Mouse (Mus musculus): Measurements from ENCODE around the gene Fnbp1. TPM values are rescaled to one million over a fixed set of nuclear protein-coding genes. Genes with fewer than 3 reads are reported as not detected.

Gene Fnbp1
- polyA plus RNA-seq, 1 experiment from 2014 or later = 7.9 TPM

- ATAC-seq = no peak
- no peak overlapping the region for H3K4me3 ChIP-seq (ENCODE audit: low read depth, low read length)
- no peaks in the 10 kb centered on the region for H3K27me3 ChIP-seq (replicated peaks; ENCODE audit: control insufficient read depth, insufficient read depth, low read length)
- no peak overlapping the region for H3K27ac ChIP-seq (ENCODE audit: low read depth, low read length)
- H3K9me3 ChIP-seq (replicated peaks; ENCODE audit: control insufficient read depth, low read length) = no peaks in the 10 kb centered on the region
- H3K4me1 ChIP-seq (ENCODE audit: control insufficient read depth, insufficient read depth, low read length) = no peaks in the 10 kb centered on the region
- DNase-seq (ENCODE audit: low spot score) = no peak
- H3K36me3 ChIP-seq (ENCODE audit: control insufficient read depth, insufficient read depth, low read length) = no peaks in the 10 kb centered on the region
- no peak overlapping the region for H3K4me2 ChIP-seq (ENCODE audit: low read length)
- no peak overlapping the region for H3K9ac ChIP-seq (ENCODE audit: low read length)
- 98% methylated on average over 2 of the region's 2 CpGs for WGBS
Measured at GRCm38 (mm10) chr2:31114205-31114604, 27.6 kb downstream of the Fnbp1 start.

DNA sequence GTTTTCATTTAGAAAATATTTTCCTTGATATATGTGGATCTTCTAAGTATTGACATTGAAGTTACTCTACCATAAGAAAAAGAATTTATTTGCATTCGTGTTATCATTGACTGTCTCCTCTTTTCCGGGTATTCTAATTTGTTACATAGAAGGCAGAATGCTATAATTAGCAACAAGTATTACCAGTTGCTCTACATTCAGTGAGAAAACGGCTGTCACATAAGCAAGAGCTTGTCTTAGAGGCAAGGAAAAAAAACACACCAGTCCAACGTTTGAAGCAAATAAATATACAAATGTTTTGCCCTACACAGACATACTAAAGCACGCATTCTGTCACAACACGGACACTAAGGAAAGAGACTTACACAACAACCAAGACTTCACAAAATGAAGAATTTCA is 30.1 kb downstream of the Fnbp1 start:
- no peaks in the 10 kb centered on the region for H3K9me3 ChIP-seq (replicated peaks; ENCODE audit: control insufficient read depth, low read length)
- ATAC-seq (no peak), DNase-seq (ENCODE audit: low spot score) (no peak)
- H3K9ac ChIP-seq (ENCODE audit: low read length) = no peak overlapping the region
- no peaks in the 10 kb centered on the region for H3K27me3 ChIP-seq (replicated peaks; ENCODE audit: control insufficient read depth, insufficient read depth, low read length)
- 82% methylated on average over 6 of the region's 6 CpGs for WGBS
- H3K4me2 ChIP-seq (ENCODE audit: low read length) = no peak overlapping the region
- H3K4me3 ChIP-seq (ENCODE audit: low read depth, low read length) = no peak overlapping the region
- H3K4me1 ChIP-seq (ENCODE audit: control insufficient read depth, insufficient read depth, low read length) = peaks cover 10% of the 10 kb centered on the region
- H3K36me3 ChIP-seq (ENCODE audit: control insufficient read depth, insufficient read depth, low read length) = no peaks in the 10 kb centered on the region
- no peak overlapping the region for H3K27ac ChIP-seq (ENCODE audit: low read depth, low read length)

GRCm38 (mm10) chr2:31109960-31110548 is 31.8 kb downstream of the Fnbp1 start:
- H3K27me3 ChIP-seq (replicated peaks; ENCODE audit: control insufficient read depth, insufficient read depth, low read length) = no peaks in the 10 kb centered on the region
- peaks cover 13% of the 10 kb centered on the region for H3K4me1 ChIP-seq (ENCODE audit: control insufficient read depth, insufficient read depth, low read length)
- H3K9ac ChIP-seq (ENCODE audit: low read length) = no peak overlapping the region
- 85% methylated on average over 12 of the region's 12 CpGs for whole genome bisulfite sequencing
- no peaks in the 10 kb centered on the region for H3K9me3 ChIP-seq (replicated peaks; ENCODE audit: control insufficient read depth, low read length)
- no peak overlapping the region for H3K4me2 ChIP-seq (ENCODE audit: low read length)
- no peak overlapping the region for H3K4me3 ChIP-seq (ENCODE audit: low read depth, low read length)
- ATAC-seq (no peak), DNase-seq (ENCODE audit: low spot score) (no peak)
- H3K27ac ChIP-seq (ENCODE audit: low read depth, low read length) = no peak overlapping the region
- no peaks in the 10 kb centered on the region for H3K36me3 ChIP-seq (ENCODE audit: control insufficient read depth, insufficient read depth, low read length)

GRCm38 (mm10) chr2:31108186-31108585 is 33.6 kb downstream of the Fnbp1 start:
- Histone ChIP-seq H3K27ac (ENCODE audit: low read depth, low read length) (no peak overlapping the region), H3K4me3 (ENCODE audit: low read depth, low read length) (no peak overlapping the region), H3K9ac (ENCODE audit: low read length) (no peak overlapping the region), H3K27me3 (replicated peaks; ENCODE audit: control insufficient read depth, insufficient read depth, low read length) (no peaks in the 10 kb centered on the region), H3K9me3 (replicated peaks; ENCODE audit: control insufficient read depth, low read length) (no peaks in the 10 kb centered on the region), H3K4me1 (ENCODE audit: control insufficient read depth, insufficient read depth, low read length) (peaks cover 13% of the 10 kb centered on the region), H3K36me3 (ENCODE audit: control insufficient read depth, insufficient read depth, low read length) (no peaks in the 10 kb centered on the region), H3K4me2 (ENCODE audit: low read length) (no peak overlapping the region)
- ATAC-seq = no peak
- WGBS = 89% methylated on average over 6 of the region's 6 CpGs
- DNase-seq (ENCODE audit: low spot score) = no peak

DNA sequence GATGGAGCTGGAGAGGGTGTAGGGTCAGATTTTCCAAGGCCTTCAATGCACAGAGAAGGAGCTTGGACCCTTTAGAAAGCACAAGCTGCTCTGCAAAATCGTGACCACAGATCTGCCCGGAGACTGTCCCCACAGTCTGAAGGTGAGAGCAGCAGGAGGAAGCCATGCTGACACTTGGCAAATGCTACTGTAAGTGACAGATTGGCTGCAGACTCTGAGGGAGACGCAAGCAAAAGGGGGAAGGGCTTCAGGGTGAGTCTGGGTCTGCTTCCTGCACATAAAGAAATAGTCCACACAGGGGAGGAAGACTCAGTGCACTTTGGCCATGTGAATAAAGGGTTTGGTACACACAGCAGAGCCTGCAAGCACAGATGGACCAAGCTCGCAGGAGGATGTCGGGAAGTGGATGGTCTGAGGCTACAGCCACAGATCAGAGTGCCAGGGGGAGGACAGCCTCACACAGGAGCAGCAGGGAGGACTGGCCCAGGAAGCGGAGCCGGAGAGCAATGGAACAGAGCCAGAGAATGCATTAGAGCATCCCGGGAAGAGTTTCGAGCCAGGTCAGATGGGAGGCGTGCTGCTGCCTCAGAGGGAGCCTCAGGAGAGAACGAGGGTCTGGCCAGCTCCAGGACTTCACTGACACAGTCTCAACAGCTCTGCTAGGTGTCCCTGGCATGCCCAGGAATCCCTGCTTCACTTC is 35.0 kb downstream of the Fnbp1 start:
- H3K4me3 ChIP-seq (ENCODE audit: low read depth, low read length) = no peak overlapping the region
- H3K27ac ChIP-seq (ENCODE audit: low read depth, low read length) = peak overlapping the region; percentile 79
- H3K9ac ChIP-seq (ENCODE audit: low read length) = 0 out of 2 replicates have a peak overlapping the region, but pooled peaks have one; percentile 21
- no peaks in the 10 kb centered on the region for H3K36me3 ChIP-seq (ENCODE audit: control insufficient read depth, insufficient read depth, low read length)
- peak; percentile 54; the same call in 1 of the 2 replicates for ATAC-seq
- no peaks in the 10 kb centered on the region for H3K9me3 ChIP-seq (replicated peaks; ENCODE audit: control insufficient read depth, low read length)
- H3K27me3 ChIP-seq (replicated peaks; ENCODE audit: control insufficient read depth, insufficient read depth, low read length) = no peaks in the 10 kb centered on the region
- H3K4me1 ChIP-seq (ENCODE audit: control insufficient read depth, insufficient read depth, low read length) = peaks cover 13% of the 10 kb centered on the region
- H3K4me2 ChIP-seq (ENCODE audit: low read length) = peak overlapping the region; percentile 23; the same call in 1 of the 2 replicates
- WGBS = 47% methylated on average over 11 of the region's 11 CpGs
- peak; percentile 71 for DNase-seq (ENCODE audit: low spot score)

DNA sequence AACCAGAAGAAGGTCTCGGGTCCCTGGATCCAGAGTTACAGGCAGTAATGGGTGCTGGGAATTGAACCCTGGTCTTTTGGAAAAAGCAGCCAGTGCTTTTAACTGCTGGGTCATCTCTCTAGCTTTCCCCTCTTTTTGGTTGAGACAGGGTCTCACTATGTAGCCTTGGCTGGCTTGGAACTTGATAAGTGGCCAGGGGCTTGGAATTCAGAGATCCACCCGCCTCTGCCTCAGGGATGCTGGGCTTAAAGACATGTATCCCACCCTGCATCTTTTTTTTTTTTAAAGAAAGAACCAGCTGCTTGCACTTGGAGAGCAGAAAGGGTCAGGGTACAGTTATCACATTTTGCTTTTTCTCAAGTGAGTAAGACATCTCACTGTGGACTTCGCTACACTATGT is 35.8 kb downstream of the Fnbp1 start:
- Histone ChIP-seq H3K4me2 (ENCODE audit: low read length) (no peak overlapping the region), H3K27ac (ENCODE audit: low read depth, low read length) (no peak overlapping the region), H3K36me3 (ENCODE audit: control insufficient read depth, insufficient read depth, low read length) (no peaks in the 10 kb centered on the region), H3K4me1 (ENCODE audit: control insufficient read depth, insufficient read depth, low read length) (peaks cover 13% of the 10 kb centered on the region), H3K9ac (ENCODE audit: low read length) (no peak overlapping the region), H3K27me3 (replicated peaks; ENCODE audit: control insufficient read depth, insufficient read depth, low read length) (no peaks in the 10 kb centered on the region), H3K9me3 (replicated peaks; ENCODE audit: control insufficient read depth, low read length) (no peaks in the 10 kb centered on the region), H3K4me3 (ENCODE audit: low read depth, low read length) (no peak overlapping the region)
- ATAC-seq (no peak), DNase-seq (ENCODE audit: low spot score) (no peak)
- 95% methylated on average over 3 of the region's 3 CpGs for WGBS

DNA sequence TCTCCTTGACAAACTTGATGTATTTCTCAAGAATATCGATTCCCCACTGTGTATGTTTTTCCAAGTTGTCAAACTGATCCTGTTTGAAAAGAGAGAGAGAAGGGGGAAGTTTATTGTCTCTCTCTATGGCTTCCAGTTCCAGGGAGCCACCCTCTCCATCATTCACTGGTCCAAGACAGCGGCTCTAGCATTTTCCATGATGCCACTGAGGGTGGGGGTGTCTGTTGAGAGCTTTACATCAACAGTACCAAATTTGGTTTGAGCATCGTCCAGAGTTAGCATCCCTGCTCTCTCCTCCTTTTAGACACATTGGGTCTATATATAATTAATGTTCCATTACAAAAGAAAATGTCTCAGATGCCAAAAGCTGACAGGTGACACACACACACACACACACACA is 36.5 kb downstream of the Fnbp1 start:
- ATAC-seq = no peak
- H3K4me1 ChIP-seq (ENCODE audit: control insufficient read depth, insufficient read depth, low read length) = peaks cover 13% of the 10 kb centered on the region
- no peaks in the 10 kb centered on the region for H3K9me3 ChIP-seq (replicated peaks; ENCODE audit: control insufficient read depth, low read length)
- DNase-seq (ENCODE audit: low spot score) = no peak
- 72% methylated on average over 3 of the region's 3 CpGs for WGBS
- no peak overlapping the region for H3K4me3 ChIP-seq (ENCODE audit: low read depth, low read length)
- no peaks in the 10 kb centered on the region for H3K36me3 ChIP-seq (ENCODE audit: control insufficient read depth, insufficient read depth, low read length)
- H3K4me2 ChIP-seq (ENCODE audit: low read length) = no peak overlapping the region
- H3K27ac ChIP-seq (ENCODE audit: low read depth, low read length) = no peak overlapping the region
- no peaks in the 10 kb centered on the region for H3K27me3 ChIP-seq (replicated peaks; ENCODE audit: control insufficient read depth, insufficient read depth, low read length)
- no peak overlapping the region for H3K9ac ChIP-seq (ENCODE audit: low read length)

DNA sequence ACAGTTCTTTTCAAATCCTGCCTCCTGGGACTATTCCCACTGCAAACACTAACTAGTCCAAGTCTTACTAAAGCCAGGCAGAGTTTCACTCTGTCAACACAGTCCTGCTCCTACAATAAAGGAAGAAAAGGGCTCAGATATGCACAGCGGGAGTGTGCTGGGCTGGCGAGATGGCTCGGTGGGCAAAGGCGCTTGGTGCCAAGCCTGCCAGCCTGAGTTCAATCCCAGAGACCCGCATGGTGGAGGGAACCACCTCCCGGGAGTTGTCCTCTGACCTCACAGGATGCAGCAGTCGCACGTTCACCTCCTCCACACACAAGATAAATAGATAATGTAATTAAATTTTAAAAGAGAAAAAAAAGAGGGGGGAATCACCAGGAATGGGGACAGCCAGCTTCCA is 38.5 kb downstream of the Fnbp1 start:
- WGBS = 79% methylated on average over 8 of the region's 8 CpGs
- ATAC-seq (no peak), DNase-seq (ENCODE audit: low spot score) (no peak)

GRCm38 (mm10) chr2:31101285-31101684 is 40.5 kb downstream of the Fnbp1 start:
- Histone ChIP-seq H3K36me3 (ENCODE audit: control insufficient read depth, insufficient read depth, low read length) (no peaks in the 10 kb centered on the region), H3K4me1 (ENCODE audit: control insufficient read depth, insufficient read depth, low read length) (no peaks in the 10 kb centered on the region), H3K4me3 (ENCODE audit: low read depth, low read length) (no peak overlapping the region), H3K27ac (ENCODE audit: low read depth, low read length) (no peak overlapping the region), H3K27me3 (replicated peaks; ENCODE audit: control insufficient read depth, insufficient read depth, low read length) (no peaks in the 10 kb centered on the region), H3K9ac (ENCODE audit: low read length) (no peak overlapping the region), H3K4me2 (ENCODE audit: low read length) (no peak overlapping the region), H3K9me3 (replicated peaks; ENCODE audit: control insufficient read depth, low read length) (no peaks in the 10 kb centered on the region)
- ATAC-seq = no peak
- DNase-seq (ENCODE audit: low spot score) = no peak
- WGBS = 96% methylated on average over 3 of the region's 3 CpGs

More for the DNA sequence above, 38.5 kb downstream of the Fnbp1 start:
- Histone ChIP-seq H3K9me3 (replicated peaks; ENCODE audit: control insufficient read depth, low read length) (no peaks in the 10 kb centered on the region), H3K36me3 (ENCODE audit: control insufficient read depth, insufficient read depth, low read length) (no peaks in the 10 kb centered on the region), H3K27ac (ENCODE audit: low read depth, low read length) (no peak overlapping the region), H3K4me3 (ENCODE audit: low read depth, low read length) (no peak overlapping the region), H3K4me1 (ENCODE audit: control insufficient read depth, insufficient read depth, low read length) (peaks cover 13% of the 10 kb centered on the region), H3K9ac (ENCODE audit: low read length) (no peak overlapping the region), H3K27me3 (replicated peaks; ENCODE audit: control insufficient read depth, insufficient read depth, low read length) (no peaks in the 10 kb centered on the region), H3K4me2 (ENCODE audit: low read length) (no peak overlapping the region)

All from forebrain, embryonic 14.5 days (tissue).